Mouse (Mus musculus): ENCODE measurements at regions not wholly inside any gene's neighbourhood (a gene's known extent, or its start where the extent isn't known, plus 50 kb on each side); places are given as distances from the start of the nearest gene placed in this dataset.

DNA sequence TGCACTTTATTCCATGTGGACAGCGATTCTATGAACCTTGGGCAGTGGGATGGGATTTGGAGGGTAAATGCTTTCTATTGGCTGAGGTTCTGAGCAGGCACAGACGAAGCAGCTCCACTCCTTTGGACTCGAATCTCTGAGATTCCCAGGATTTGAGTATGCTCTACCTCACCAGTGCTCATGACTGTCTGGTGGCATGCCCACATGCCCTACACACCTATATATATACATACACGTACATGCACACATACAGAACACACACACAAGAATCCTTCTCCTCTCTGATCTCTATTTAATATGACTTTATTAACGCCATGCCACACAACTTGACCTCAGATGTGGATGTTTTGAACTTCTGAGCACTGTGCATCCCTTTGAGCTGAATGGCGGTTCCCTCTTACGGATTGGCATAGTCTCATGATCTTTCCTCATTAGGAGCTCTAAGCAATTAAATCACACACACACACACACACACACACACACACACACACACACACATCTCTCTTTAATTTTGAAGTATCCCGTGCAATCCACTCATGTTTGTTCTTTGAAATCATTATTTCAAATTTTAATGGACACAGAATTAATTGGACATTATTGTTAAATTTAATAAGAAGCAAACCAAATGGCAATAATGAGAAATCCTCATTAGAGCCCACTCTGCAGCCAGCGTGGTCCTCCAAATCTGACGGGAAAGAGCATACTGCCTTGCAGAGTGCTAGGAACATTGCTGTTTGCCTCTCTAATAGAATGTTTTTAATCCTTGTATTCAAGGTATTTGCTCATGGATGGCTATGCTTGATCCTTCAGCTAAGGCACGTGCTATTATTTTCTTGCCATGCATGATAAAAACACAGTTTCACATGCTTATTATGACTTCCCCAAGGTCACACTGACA is 205.1 kb upstream of the Kirrel3 start:
- in situ Hi-C loops (cut with MboI, MseI) = no loop called here

- in situ Hi-C loops (cut with MboI, MseI) = no loop called here
Measured at GRCm38 (mm10) chr9:34323571-34323970, 162.1 kb upstream of the Kirrel3 start.

- in situ Hi-C loops (cut with MboI, MseI) = no loop called here
Measured at GRCm38 (mm10) chr9:34328723-34329122, 157.0 kb upstream of the Kirrel3 start.

DNA sequence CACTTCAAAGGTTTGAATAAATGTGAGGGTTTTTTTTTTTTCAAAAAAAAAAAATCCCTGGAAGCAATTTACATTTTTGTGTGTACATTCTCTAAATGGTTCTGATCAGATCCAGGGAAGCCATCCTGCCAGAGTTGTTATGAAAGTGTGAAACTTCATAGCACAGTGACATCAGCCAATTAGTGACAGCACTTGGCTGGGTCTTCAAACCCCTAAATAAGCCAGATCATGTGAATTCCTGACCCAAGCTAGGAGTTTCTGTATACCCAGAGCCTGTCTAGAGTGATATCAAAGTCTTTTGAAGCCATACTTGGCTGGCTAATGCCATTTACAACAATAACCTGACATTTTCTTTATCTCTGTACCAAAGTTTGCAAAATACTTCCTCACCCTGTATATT is 151.6 kb upstream of the Kirrel3 start:
- in situ Hi-C loops (cut with MboI, MseI) = no loop called here

DNA sequence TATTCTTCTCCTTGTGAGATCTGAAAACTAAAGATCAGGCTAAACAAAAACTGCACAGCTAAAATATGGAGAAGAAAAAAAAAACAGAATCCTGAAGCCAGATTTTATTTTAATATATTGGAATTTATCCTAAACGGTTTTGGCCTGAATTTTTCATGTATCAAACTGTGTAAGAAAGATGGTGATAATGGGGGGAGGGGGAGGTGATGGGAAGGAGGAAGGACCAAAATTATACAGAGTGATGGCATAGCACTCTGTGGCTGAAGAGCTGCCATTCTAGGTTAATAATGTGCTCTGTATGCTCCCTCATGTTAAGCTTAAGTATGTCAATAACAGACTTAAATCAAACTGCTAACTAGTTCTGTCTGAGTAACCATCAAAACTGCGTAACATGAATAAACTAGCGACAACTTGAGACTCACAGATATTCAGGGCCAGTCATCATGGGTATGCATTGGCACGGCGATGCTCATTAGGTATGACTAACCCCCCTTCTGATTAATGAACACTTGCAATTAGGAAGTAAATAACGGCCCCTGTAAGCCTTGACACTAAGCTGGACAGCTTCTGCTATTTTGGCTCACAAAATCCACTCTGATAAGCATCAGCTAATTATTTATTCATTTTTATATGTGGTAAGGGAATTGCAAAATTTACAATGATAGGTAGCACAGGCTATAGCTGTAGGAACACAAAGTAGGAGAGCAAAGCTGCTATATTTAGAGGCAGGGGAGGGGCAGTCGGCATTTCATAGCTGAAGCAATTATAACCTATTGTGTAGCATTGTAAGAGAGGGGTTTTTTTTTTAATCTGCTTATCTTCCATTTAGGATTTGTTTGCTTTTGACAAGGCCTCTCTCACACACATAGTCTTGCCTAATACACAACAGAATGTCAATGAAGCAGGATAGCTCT is 150.9 kb upstream of the Kirrel3 start:
- in situ Hi-C loops (cut with MboI, MseI) = no loop called here

DNA sequence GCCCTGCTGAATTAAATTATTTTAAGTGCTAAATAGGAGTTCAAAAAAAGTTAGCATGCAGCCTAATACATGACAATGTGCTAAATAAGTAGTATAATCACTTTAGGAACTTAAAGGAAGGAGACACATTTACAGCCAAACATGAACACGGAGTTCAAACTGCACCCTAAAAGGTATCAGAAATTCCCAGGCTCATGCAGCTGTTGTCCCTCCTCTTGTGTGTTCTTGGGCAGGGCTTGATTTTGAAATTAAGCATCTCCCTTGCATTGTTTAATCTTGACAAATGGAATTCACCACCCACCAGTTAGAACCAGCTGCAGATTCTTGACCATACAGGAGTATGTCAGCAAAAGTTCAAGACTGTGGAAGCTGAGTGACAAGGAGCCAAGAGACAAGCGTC is 137.3 kb upstream of the Kirrel3 start:
- in situ Hi-C loops (cut with MboI, MseI) = no loop called here

DNA sequence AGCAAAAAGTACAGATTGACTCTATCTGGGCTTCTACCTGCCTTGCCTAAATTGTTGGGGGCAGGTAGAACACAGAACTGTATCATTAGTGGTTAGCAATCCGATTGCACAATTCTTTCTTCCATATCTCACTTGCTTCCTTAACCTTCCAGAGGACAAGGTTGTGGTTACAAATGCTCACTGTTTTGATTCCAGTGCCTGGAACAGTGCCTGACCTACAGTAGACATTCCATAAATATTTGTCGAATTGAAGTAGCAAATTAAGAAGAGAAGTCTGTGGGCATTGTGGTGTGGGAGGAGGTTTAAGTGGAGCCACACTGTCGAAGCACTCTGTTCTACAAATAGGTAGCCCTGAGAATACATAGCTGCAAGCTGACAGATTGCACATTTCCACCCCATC is 135.7 kb upstream of the Kirrel3 start:
- in situ Hi-C loops (cut with MboI, MseI) = no loop called here

GRCm38 (mm10) chr9:34353744-34354143 is 131.9 kb upstream of the Kirrel3 start:
- in situ Hi-C loops (cut with MboI, MseI) = no loop called here

DNA sequence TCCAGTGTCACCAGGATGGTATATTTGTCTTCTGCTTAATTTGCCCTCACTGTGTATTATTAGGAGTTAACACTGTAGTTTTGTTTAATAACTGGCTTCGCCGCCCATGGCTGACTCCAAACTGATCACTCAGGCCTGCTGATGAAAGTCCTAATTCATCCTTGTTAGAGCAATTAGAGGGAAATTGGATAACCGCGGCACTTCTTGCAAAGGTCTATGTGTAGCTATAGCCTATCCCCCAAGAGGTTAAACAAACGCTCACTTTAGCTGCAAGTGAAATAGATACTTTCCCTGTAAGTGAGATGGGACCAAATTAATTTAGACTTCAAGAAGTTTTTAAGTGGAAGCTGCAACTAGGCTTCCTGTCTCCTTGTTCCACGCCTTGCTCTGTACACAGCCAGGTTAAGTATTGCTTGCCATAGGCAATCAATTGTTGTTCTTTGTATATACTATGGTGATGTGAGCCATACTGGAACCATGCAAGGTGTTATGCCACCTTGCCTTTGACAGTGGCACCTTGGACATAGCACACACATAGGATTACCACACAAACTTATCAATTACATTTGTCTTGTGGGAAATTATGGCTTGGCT is 130.9 kb upstream of the Kirrel3 start:
- in situ Hi-C loops (cut with MboI, MseI) = no loop called here

DNA sequence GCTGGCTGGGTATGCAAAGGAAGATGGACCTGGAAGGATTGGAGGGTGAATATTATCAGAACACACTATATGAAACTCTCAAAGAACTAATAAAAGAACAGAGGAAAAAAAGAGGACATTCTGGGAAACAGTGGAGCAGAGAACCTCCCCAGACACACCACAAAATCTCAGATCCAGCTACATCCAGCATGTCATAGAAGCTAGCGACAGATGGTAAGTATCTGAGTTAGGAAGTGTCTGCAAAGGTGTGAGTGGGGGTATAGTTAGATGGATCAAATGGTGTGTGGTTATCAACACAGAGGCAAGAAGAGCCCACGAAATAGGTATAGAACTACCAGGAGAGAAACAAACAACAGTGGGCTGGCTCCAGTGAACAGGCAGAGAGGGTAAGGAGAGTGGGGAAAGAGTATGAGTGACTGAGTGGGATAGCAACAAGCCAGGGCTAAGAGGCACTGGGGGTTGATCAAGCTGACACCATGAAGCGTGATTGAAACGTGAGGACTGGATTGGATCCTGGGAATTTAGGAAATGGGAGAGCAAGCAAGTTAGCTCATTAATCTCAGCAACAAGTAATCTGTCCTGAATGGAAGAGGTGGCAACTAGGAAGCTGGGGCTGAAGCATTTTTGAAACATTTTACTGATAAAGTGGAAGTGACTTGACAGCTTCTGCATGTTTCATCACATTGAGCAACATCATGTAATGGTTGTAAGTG is 114.9 kb upstream of the Kirrel3 start:
- in situ Hi-C loops (cut with MboI, MseI) = loop anchor here (10.0 kb wide), 1 partner anchor 1374 kb away; the partner anchor contains the start of gene Gm17677

GRCm38 (mm10) chr9:34375187-34375586 is 110.5 kb upstream of the Kirrel3 start:
- in situ Hi-C loops (cut with MboI, MseI) = loop anchor here (10.0 kb wide), 1 partner anchor 1370 kb away; the partner anchor contains the start of gene Gm17677

GRCm38 (mm10) chr9:34380008-34380407 is 105.7 kb upstream of the Kirrel3 start:
- in situ Hi-C loops (cut with MboI, MseI) = no loop called here

DNA sequence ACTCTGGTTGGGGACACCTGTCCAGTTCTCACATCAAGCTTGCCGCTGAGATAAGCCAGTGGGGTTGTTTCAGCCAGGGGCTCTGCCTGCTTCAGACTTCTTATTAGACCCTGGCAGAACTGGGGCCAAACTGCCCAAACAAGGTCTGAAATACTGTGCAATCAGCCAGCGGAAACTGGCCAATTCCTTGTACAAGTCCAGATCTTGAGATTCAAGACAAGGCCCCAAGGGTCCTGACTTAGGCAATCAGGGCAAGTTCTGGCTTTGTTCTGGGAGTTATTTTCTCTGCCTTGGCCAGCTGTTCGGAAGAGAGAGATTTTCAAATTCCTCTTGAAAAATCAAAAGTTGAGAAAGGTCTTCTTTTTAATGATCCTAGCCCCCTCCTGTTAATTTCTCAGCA is 104.1 kb upstream of the Kirrel3 start:
- in situ Hi-C loops (cut with MboI, MseI) = no loop called here

DNA sequence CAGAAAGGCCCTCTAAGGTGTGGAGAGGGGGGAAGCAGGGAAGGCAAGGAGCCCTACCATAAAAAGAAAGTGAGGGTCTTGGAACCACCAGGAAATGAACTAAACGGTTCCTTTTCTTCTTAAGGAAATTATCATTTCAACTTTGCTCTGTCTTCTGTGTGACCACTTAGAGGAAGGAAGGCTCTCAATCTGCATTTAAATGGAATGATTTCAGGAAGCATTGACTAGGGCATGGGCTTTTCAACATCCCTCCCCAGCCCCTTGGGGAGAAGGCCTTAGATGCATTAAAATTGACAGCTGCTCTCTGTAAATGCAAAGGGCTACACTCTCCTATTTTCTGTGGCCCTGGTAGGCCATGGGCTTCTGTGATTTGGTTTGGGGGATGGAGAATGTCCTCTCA is 103.5 kb upstream of the Kirrel3 start:
- in situ Hi-C loops (cut with MboI, MseI) = no loop called here

DNA sequence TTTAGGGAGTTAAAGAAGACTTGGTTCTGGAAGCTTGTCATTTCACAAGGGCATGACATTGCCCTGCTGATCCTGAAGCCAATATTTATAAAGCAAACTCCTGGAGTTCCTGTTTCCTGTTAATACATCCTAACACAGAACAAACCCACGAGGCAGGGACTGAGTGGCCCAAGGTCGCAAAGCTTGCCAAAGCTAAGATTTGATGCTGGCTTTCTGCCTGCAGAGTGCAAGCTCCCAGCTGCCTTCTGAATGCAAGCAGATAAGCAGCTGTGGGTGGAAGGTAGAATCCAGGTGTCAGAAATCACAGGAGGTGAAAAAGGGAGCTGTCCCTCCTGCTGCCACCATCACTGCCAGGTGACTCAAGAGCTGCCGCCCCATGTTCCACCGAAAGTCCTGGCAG is 99.6 kb upstream of the Kirrel3 start:
- in situ Hi-C loops (cut with MboI, MseI) = no loop called here

DNA sequence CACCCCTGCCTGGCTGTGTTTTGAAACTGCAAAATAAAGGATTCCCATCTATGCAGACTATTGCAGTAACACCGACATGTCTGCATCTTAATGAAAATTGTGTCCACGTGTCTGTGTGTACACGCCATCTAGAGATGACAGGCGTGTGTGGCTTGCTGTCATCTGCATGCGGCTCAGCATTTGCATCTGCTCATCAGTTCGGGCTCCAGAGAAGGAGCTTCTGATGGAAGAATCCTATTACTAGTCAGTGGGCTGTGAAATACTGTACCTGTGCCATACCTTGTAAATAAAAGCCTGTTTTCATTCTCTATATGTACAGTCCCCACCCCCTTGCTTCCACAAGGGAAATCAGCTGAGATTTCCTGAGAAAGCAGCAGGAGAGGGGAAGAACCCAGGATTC is 92.7 kb upstream of the Kirrel3 start:
- in situ Hi-C loops (cut with MboI, MseI) = no loop called here

DNA sequence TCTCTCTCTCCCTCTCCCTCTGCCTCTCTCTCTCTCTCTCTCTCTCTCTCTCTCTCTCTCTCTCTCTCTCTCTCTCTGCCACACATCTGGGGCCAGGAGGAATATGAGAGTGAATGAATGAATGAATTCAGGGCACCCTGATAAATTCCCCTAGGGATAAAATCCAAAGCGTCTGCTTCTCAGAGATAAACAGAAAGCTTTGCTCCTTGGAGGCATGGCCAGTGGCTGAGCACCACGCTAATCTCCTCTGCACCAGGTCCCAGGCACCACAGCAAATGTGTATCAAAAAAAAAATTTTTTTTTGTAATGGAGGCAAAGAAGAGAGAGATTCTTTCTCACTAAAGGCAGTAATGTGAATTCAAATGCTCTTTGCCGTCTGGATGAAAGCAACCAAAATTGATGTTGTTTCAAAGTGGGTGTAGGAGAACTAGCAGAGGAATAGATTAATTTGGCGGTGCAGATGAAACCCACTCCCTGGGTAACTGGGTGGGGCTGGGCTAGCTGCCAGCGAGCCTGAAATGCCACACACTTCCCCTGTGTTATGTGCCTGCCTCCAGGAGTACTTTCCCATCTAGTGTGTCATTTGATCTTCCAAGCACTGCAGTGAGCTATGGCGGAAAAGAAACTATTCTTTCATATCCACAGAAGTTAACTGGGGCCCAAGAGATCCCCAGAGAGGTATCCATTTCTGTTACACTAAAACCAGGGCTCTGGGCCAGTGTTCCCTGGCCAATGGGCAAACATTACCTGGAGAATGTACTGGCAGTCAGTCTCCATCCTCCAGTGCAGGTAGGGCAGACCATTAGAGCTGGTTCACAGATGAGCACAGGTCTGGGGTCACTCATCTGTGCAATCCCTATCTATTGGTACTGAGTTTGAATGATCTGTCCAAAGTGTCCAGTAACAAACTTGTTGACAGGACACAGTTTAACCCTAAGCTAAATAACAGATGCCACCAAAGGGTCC is 89.6 kb upstream of the Kirrel3 start:
- in situ Hi-C loops (cut with MboI, MseI) = no loop called here

DNA sequence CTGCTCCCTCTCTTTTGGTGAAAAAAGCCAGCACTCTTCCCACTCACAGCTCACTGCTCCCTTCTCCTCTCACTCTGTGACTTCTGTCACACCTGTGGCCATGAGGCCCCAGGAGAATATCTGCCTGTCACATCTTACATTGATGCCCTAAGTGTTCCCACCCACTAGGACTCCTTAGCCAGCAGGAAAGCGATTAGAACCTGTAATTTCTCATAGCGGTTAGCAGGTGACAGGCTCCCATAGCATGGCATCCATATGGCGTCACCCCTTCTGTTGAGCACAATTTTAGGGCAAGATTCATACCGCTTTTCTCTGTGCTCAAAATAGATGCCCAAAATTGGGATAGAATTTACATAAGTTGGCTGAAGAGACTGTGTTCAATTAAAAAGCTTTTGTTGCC is 74.0 kb upstream of the Kirrel3 start:
- in situ Hi-C loops (cut with MboI, MseI) = no loop called here

DNA sequence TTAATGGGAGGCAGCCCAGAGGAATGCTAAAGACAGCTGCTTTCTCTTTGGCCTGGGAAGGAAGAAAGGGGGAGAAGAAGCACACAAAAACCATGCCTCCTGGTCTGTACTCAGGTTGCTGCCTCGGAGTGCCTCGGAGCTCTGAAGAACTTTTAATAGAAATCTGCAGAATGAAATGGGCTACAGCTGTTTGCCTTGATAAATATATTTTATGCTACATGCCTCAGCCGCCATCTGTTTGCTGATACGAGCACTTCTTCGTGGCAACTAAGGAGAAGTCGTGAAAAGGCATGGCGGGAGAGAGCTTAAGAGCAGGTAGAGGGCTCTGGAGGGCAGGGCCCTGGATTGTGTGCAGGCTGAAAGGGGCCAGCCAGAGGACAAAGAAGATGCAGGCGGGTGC is 69.5 kb upstream of the Kirrel3 start:
- in situ Hi-C loops (cut with MboI, MseI) = no loop called here

DNA sequence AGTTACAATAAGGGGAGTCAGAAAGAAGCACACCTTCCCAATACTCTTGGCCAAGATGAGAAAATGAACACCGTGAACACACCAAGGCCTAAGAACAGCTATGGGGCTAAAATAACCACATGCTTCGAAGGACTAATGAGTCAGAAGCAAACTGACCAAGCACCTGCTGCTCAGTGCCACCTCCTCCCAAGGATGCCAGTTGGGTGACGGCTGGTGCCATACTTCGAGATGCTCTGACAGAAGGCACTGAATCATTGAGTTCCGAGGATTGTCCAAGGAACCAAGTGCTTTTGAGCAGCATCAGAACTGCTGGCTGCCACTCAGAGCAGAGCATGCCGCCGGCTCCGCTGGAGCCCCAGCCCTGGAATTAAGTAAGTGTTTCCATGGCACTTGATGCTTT is 67.6 kb upstream of the Kirrel3 start:
- in situ Hi-C loops (cut with MboI, MseI) = no loop called here
